Mouse (Mus musculus): ENCODE data around the gene Nptx2. TPM values are rescaled to one million over a fixed set of nuclear protein-coding genes. Genes with fewer than 3 reads are reported as not detected.

Gene Nptx2
- polyA plus RNA-seq, 1 experiment from 2014 or later: 0.80 TPM

GRCm38 (mm10) chr5:144520096-144520495 lies 25.6 kb upstream of the Nptx2 start:
- H3K9ac ChIP-seq (replicated peaks; ENCODE audit: low read length): no peak overlapping the region
- H3K4me1 ChIP-seq (ENCODE audit: insufficient read depth, low read length): no peaks in the 10 kb centered on the region
- H3K36me3 ChIP-seq (ENCODE audit: insufficient read depth, low read length): no peaks in the 10 kb centered on the region
- WGBS: 45% methylated on average over 3 of the region's 3 CpGs
- no peaks in the 10 kb centered on the region for H3K9me3 ChIP-seq (ENCODE audit: low read length)
- no peak overlapping the region for H3K4me2 ChIP-seq (replicated peaks; ENCODE audit: low read depth, low read length)
- H3K27ac ChIP-seq (ENCODE audit: low read length): no peak overlapping the region
- ATAC-seq (ENCODE audit: low FRiP score, low TSS enrichment): no peak
- no peaks in the 10 kb centered on the region for H3K27me3 ChIP-seq (ENCODE audit: insufficient read depth, low read length)
- no peak overlapping the region for H3K4me3 ChIP-seq (ENCODE audit: low read length)

GRCm38 (mm10) chr5:144524774-144525173 lies 20.9 kb upstream of the Nptx2 start:
- WGBS: 68% methylated on average over 10 of the region's 10 CpGs
- ATAC-seq (ENCODE audit: low FRiP score, low TSS enrichment): no peak

GRCm38 (mm10) chr5:144529123-144529522 lies 16.6 kb upstream of the Nptx2 start:
- 95% methylated on average over 11 of the region's 11 CpGs for WGBS
- H3K36me3 ChIP-seq (ENCODE audit: insufficient read depth, low read length): no peaks in the 10 kb centered on the region
- no peak overlapping the region for H3K9ac ChIP-seq (replicated peaks; ENCODE audit: low read length)
- no peak overlapping the region for H3K4me3 ChIP-seq (ENCODE audit: low read length)
- H3K27ac ChIP-seq (ENCODE audit: low read length): no peak overlapping the region
- H3K4me1 ChIP-seq (ENCODE audit: insufficient read depth, low read length): no peaks in the 10 kb centered on the region
- peaks cover 5% of the 10 kb centered on the region; the same call in 1 of the 2 replicates for H3K9me3 ChIP-seq (ENCODE audit: low read length)
- no peak overlapping the region for H3K4me2 ChIP-seq (replicated peaks; ENCODE audit: low read depth, low read length)
- ATAC-seq (ENCODE audit: low FRiP score, low TSS enrichment): no peak
- H3K27me3 ChIP-seq (ENCODE audit: insufficient read depth, low read length): no peaks in the 10 kb centered on the region

More at GRCm38 (mm10) chr5:144524774-144525173, 20.9 kb upstream of the Nptx2 start:
- no peaks in the 10 kb centered on the region for H3K4me1 ChIP-seq (ENCODE audit: insufficient read depth, low read length)
- peaks cover 5% of the 10 kb centered on the region; the same call in 1 of the 2 replicates for H3K9me3 ChIP-seq (ENCODE audit: low read length)
- no peak overlapping the region for H3K4me3 ChIP-seq (ENCODE audit: low read length)
- no peak overlapping the region for H3K9ac ChIP-seq (replicated peaks; ENCODE audit: low read length)
- H3K36me3 ChIP-seq (ENCODE audit: insufficient read depth, low read length): no peaks in the 10 kb centered on the region
- H3K27me3 ChIP-seq (ENCODE audit: insufficient read depth, low read length): no peaks in the 10 kb centered on the region
- H3K4me2 ChIP-seq (replicated peaks; ENCODE audit: low read depth, low read length): no peak overlapping the region
- H3K27ac ChIP-seq (ENCODE audit: low read length): no peak overlapping the region

GRCm38 (mm10) chr5:144542711-144543308 lies 2.9 kb upstream of the Nptx2 start:
- Histone ChIP-seq H3K27ac (ENCODE audit: low read length) (no peak overlapping the region), H3K4me3 (ENCODE audit: low read length) (no peak overlapping the region), H3K9ac (replicated peaks; ENCODE audit: low read length) (no peak overlapping the region), H3K36me3 (ENCODE audit: insufficient read depth, low read length) (no peaks in the 10 kb centered on the region), H3K4me2 (replicated peaks; ENCODE audit: low read depth, low read length) (no peak overlapping the region), H3K27me3 (ENCODE audit: insufficient read depth, low read length) (peaks cover 45% of the 10 kb centered on the region), H3K9me3 (ENCODE audit: low read length) (no peaks in the 10 kb centered on the region), H3K4me1 (ENCODE audit: insufficient read depth, low read length) (0 out of 2 replicates have a peak, but pooled peaks cover 4% of the 10 kb centered on the region)
- ATAC-seq (ENCODE audit: low FRiP score, low TSS enrichment): no peak
- WGBS: 14% methylated on average over 12 of the region's 12 CpGs

GRCm38 (mm10) chr5:144546423-144546995 lies 807 bp downstream of the Nptx2 start:
- Histone ChIP-seq H3K9ac (replicated peaks; ENCODE audit: low read length) (no peak overlapping the region), H3K4me1 (ENCODE audit: insufficient read depth, low read length) (0 out of 2 replicates have a peak, but pooled peaks cover 7% of the 10 kb centered on the region), H3K27me3 (ENCODE audit: insufficient read depth, low read length) (peaks cover 71% of the 10 kb centered on the region)

GRCm38 (mm10) chr5:144547333-144547878 lies 1.7 kb downstream of the Nptx2 start:
- no peak overlapping the region; the same call in 1 of the 2 replicates for H3K4me3 ChIP-seq (ENCODE audit: low read length)
- 13% methylated on average over 9 of the region's 9 CpGs for WGBS

More at GRCm38 (mm10) chr5:144546423-144546995, 807 bp downstream of the Nptx2 start:
- Histone ChIP-seq H3K9me3 (ENCODE audit: low read length) (no peaks in the 10 kb centered on the region), H3K27ac (ENCODE audit: low read length) (no peak overlapping the region), H3K4me3 (ENCODE audit: low read length) (peak overlapping the region; percentile 36), H3K4me2 (replicated peaks; ENCODE audit: low read depth, low read length) (peak overlapping the region; percentile 47), H3K36me3 (ENCODE audit: insufficient read depth, low read length) (no peaks in the 10 kb centered on the region)
- ATAC-seq (ENCODE audit: low FRiP score, low TSS enrichment): no peak
- WGBS: 5% methylated on average over 34 of the region's 34 CpGs

GRCm38 (mm10) chr5:144548079-144548631 lies 2.5 kb downstream of the Nptx2 start:
- ATAC-seq (ENCODE audit: low FRiP score, low TSS enrichment): 0 out of 2 replicates have a peak, but pooled peaks have one; percentile 22
- H3K9me3 ChIP-seq (ENCODE audit: low read length): no peaks in the 10 kb centered on the region
- H3K4me2 ChIP-seq (replicated peaks; ENCODE audit: low read depth, low read length): peak overlapping the region; percentile 51
- H3K27ac ChIP-seq (ENCODE audit: low read length): no peak overlapping the region
- H3K36me3 ChIP-seq (ENCODE audit: insufficient read depth, low read length): no peaks in the 10 kb centered on the region
- WGBS: 2% methylated on average over 21 of the region's 21 CpGs
- no peak overlapping the region for H3K9ac ChIP-seq (replicated peaks; ENCODE audit: low read length)
- H3K27me3 ChIP-seq (ENCODE audit: insufficient read depth, low read length): peaks cover 68% of the 10 kb centered on the region
- H3K4me3 ChIP-seq (ENCODE audit: low read length): peak overlapping the region; percentile 38
- H3K4me1 ChIP-seq (ENCODE audit: insufficient read depth, low read length): 0 out of 2 replicates have a peak, but pooled peaks cover 7% of the 10 kb centered on the region

More at GRCm38 (mm10) chr5:144547333-144547878, 1.7 kb downstream of the Nptx2 start:
- Histone ChIP-seq H3K4me1 (ENCODE audit: insufficient read depth, low read length) (0 out of 2 replicates have a peak, but pooled peaks cover 7% of the 10 kb centered on the region), H3K9me3 (ENCODE audit: low read length) (no peaks in the 10 kb centered on the region), H3K36me3 (ENCODE audit: insufficient read depth, low read length) (no peaks in the 10 kb centered on the region), H3K27me3 (ENCODE audit: insufficient read depth, low read length) (peaks cover 71% of the 10 kb centered on the region), H3K4me2 (replicated peaks; ENCODE audit: low read depth, low read length) (peak overlapping the region; percentile 51; the same call in 1 of the 2 replicates), H3K9ac (replicated peaks; ENCODE audit: low read length) (no peak overlapping the region), H3K27ac (ENCODE audit: low read length) (no peak overlapping the region)
- no peak for ATAC-seq (ENCODE audit: low FRiP score, low TSS enrichment)

GRCm38 (mm10) chr5:144550003-144550402 lies 4.3 kb downstream of the Nptx2 start:
- Histone ChIP-seq H3K9me3 (ENCODE audit: low read length) (no peaks in the 10 kb centered on the region), H3K4me2 (replicated peaks; ENCODE audit: low read depth, low read length) (no peak overlapping the region), H3K36me3 (ENCODE audit: insufficient read depth, low read length) (no peaks in the 10 kb centered on the region), H3K27ac (ENCODE audit: low read length) (no peak overlapping the region), H3K9ac (replicated peaks; ENCODE audit: low read length) (no peak overlapping the region), H3K4me3 (ENCODE audit: low read length) (no peak overlapping the region), H3K4me1 (ENCODE audit: insufficient read depth, low read length) (0 out of 2 replicates have a peak, but pooled peaks cover 7% of the 10 kb centered on the region), H3K27me3 (ENCODE audit: insufficient read depth, low read length) (peaks cover 52% of the 10 kb centered on the region)
- ATAC-seq (ENCODE audit: low FRiP score, low TSS enrichment): no peak
- 66% methylated on average over 9 of the region's 9 CpGs for WGBS

- H3K4me3 ChIP-seq (ENCODE audit: low read length): no peak overlapping the region
Observed at GRCm38 (mm10) chr5:144550622-144551137, 5.0 kb downstream of the Nptx2 start.

More at GRCm38 (mm10) chr5:144550622-144551137, 5.0 kb downstream of the Nptx2 start:
- Histone ChIP-seq H3K9me3 (ENCODE audit: low read length) (no peaks in the 10 kb centered on the region), H3K27ac (ENCODE audit: low read length) (no peak overlapping the region), H3K4me2 (replicated peaks; ENCODE audit: low read depth, low read length) (no peak overlapping the region), H3K36me3 (ENCODE audit: insufficient read depth, low read length) (no peaks in the 10 kb centered on the region), H3K9ac (replicated peaks; ENCODE audit: low read length) (no peak overlapping the region), H3K4me1 (ENCODE audit: insufficient read depth, low read length) (0 out of 2 replicates have a peak, but pooled peaks cover 7% of the 10 kb centered on the region), H3K27me3 (ENCODE audit: insufficient read depth, low read length) (peaks cover 47% of the 10 kb centered on the region)
- no peak for ATAC-seq (ENCODE audit: low FRiP score, low TSS enrichment)
- 19% methylated on average over 5 of the region's 5 CpGs for WGBS
